Mouse (Mus musculus) E14TG2a.4 (cell line): ENCODE measurements around the gene Prss12.

Source experiments
- H3K27me3 ChIP-seq: 2 replicates; pipeline ENCODE4 v1.6.1; 2014; ENCODE audit warnings: low read length, control low read depth; ENCODE audit not compliant: insufficient read depth
- H3K36me3 ChIP-seq: 2 replicates; pipeline ENCODE4 v1.6.1; 2014; ENCODE audit warnings: low read length, control low read depth; ENCODE audit not compliant: insufficient read depth
- H3K4me1 ChIP-seq: replicated peaks from 2 replicates; pipeline ENCODE4 v1.6.1; 2014; ENCODE audit warnings: low read depth, low read length, control low read depth
- H3K4me3 ChIP-seq: replicated peaks from 2 replicates; pipeline ENCODE4 v1.5.1; 2014; ENCODE audit warnings: mild to moderate bottlenecking, low read length
- H3K9me3 ChIP-seq: 2 replicates; pipeline ENCODE4 v1.6.1; 2014; ENCODE audit warnings: low read length, control low read depth
- CTCF ChIP-seq: conservative IDR thresholded peaks from 2 replicates; pipeline ENCODE4 v1.5.1; 2014; ENCODE audit warnings: low read length
- NANOG ChIP-seq: IDR thresholded peaks from 2 replicates; pipeline ENCODE4 v1.6.1; 2014; ENCODE audit warnings: borderline replicate concordance, low read length, mixed read lengths
- POU5F1 ChIP-seq: IDR thresholded peaks from 2 replicates; pipeline ENCODE4 v1.6.1; 2014; ENCODE audit warnings: low read length, borderline replicate concordance

The Prss12 gene

GRCm38 (mm10) chr3:123537279-123537678, 90.6 kb downstream of the Prss12 start:
- no peaks in the 10 kb centered on the region for H3K4me1 ChIP-seq
- H3K9me3 ChIP-seq = no peaks in the 10 kb centered on the region
- H3K27me3 ChIP-seq = no peaks in the 10 kb centered on the region
- TF ChIP-seq NANOG (no peak), CTCF (no peak), POU5F1 (no peak)
- no peaks in the 10 kb centered on the region for H3K36me3 ChIP-seq
- H3K4me3 ChIP-seq = no peak overlapping the region

- H3K27me3 ChIP-seq = no peaks in the 10 kb centered on the region
- no peaks in the 10 kb centered on the region for H3K4me1 ChIP-seq
- no peak for TF ChIP-seq POU5F1
- TF ChIP-seq CTCF = no peak
- TF ChIP-seq NANOG = no peak
- 0 out of 2 replicates have a peak, but pooled peaks cover 4% of the 10 kb centered on the region for H3K9me3 ChIP-seq
- H3K4me3 ChIP-seq = no peak overlapping the region
- no peaks in the 10 kb centered on the region for H3K36me3 ChIP-seq
These were observed 97.0 kb downstream of the Prss12 start for GRCm38 (mm10) chr3:123543585-123544304.

GRCm38 (mm10) chr3:123550487-123550886, 103.8 kb downstream of the Prss12 start:
- Histone ChIP-seq H3K4me1 (no peaks in the 10 kb centered on the region), H3K9me3 (0 out of 2 replicates have a peak, but pooled peaks cover 4% of the 10 kb centered on the region), H3K4me3 (no peak overlapping the region), H3K27me3 (no peaks in the 10 kb centered on the region), H3K36me3 (no peaks in the 10 kb centered on the region)
- TF ChIP-seq POU5F1 = no peak
- no peak for TF ChIP-seq NANOG
- no peak for TF ChIP-seq CTCF

GRCm38 (mm10) chr3:123553872-123554271, 107.2 kb downstream of the Prss12 start:
- H3K4me1 ChIP-seq = no peaks in the 10 kb centered on the region
- no peaks in the 10 kb centered on the region for H3K9me3 ChIP-seq
- H3K27me3 ChIP-seq = no peaks in the 10 kb centered on the region
- no peaks in the 10 kb centered on the region for H3K36me3 ChIP-seq
- no peak for TF ChIP-seq CTCF
- no peak for TF ChIP-seq NANOG
- TF ChIP-seq POU5F1 = no peak
- no peak overlapping the region for H3K4me3 ChIP-seq

GRCm38 (mm10) chr3:123555254-123555865, 108.6 kb downstream of the Prss12 start:
- no peaks in the 10 kb centered on the region for H3K27me3 ChIP-seq
- no peaks in the 10 kb centered on the region for H3K36me3 ChIP-seq
- no peaks in the 10 kb centered on the region for H3K9me3 ChIP-seq
- TF ChIP-seq NANOG (no peak), CTCF (no peak), POU5F1 (no peak)
- H3K4me1 ChIP-seq = 0 out of 2 replicates have a peak, but pooled peaks cover 7% of the 10 kb centered on the region
- no peak overlapping the region for H3K4me3 ChIP-seq
